Mouse (Mus musculus) limb, embryonic 11.5 days (tissue): ENCODE measurements at regions not wholly inside any gene's neighbourhood (a gene's known extent, or its start where the extent isn't known, plus 50 kb on each side); places are given as distances from the start of the nearest gene placed in this dataset.

ENCODE experiments used
- ATAC-seq: fragments of 200-750 bp; cut with Nextera tagmentation; 2 replicates; pipeline ENCODE4 v1.8.0; 2017; ENCODE audit warnings: low read depth; ENCODE audit not compliant: insufficient number of reproducible peaks, low FRiP score, low TSS enrichment
- DNase-seq: peaks from one replicate; pipeline ENCODE4 v3.0.0-alpha.2; 2015; ENCODE audit warnings: low spot score
- H3K27ac ChIP-seq: fragments of 300-500 bp; sonication (generic); replicated peaks from 2 replicates; pipeline ENCODE4 v1.5.1; 2014; ENCODE audit warnings: low read depth, mild to moderate bottlenecking, low read length
- H3K27me3 ChIP-seq: fragments of 300-500 bp; sonication (generic); 2 replicates; pipeline ENCODE4 v1.6.1; 2014; ENCODE audit warnings: mild to moderate bottlenecking, low read length, mixed read lengths; ENCODE audit not compliant: control insufficient read depth, insufficient read depth
- H3K36me3 ChIP-seq: fragments of 300-500 bp; sonication (generic); 2 replicates; pipeline ENCODE4 v1.6.1; 2014; ENCODE audit warnings: mild to moderate bottlenecking, low read length, moderate library complexity, mixed read lengths; ENCODE audit not compliant: control insufficient read depth, insufficient read depth
- H3K4me1 ChIP-seq: fragments of 300-500 bp; sonication (generic); 2 replicates; pipeline ENCODE4 v1.6.1; 2014; ENCODE audit warnings: low read length, mixed read lengths; ENCODE audit not compliant: control insufficient read depth, insufficient read depth
- H3K4me2 ChIP-seq: fragments of 300-500 bp; sonication (generic); 2 replicates; pipeline ENCODE4 v1.6.1; 2014; ENCODE audit warnings: low read depth, mild to moderate bottlenecking, moderate library complexity; ENCODE audit not compliant: severe bottlenecking
- H3K4me3 ChIP-seq: fragments of 300-500 bp; sonication (generic); 2 replicates; pipeline ENCODE4 v1.5.1; 2014; ENCODE audit warnings: low read depth, low read length
- H3K9ac ChIP-seq: fragments of 300-500 bp; sonication (generic); 2 replicates; pipeline ENCODE4 v1.6.1; 2014; ENCODE audit warnings: mild to moderate bottlenecking, low read length
- H3K9me3 ChIP-seq: fragments of 300-500 bp; sonication (generic); 2 replicates; pipeline ENCODE4 v1.6.1; 2016; ENCODE audit warnings: low read length; ENCODE audit not compliant: control insufficient read depth
- WGBS: fragments of 180-500 bp; shearing (Covaris S2); extraction: QIAGEN DNeasy Blood & Tissue Kit; methylation state at CpG from one replicate; pipeline ENCODE4 v1.1.7; 2014; 5-methylcytosine and 5-hydroxymethylcytosine counted together

DNA sequence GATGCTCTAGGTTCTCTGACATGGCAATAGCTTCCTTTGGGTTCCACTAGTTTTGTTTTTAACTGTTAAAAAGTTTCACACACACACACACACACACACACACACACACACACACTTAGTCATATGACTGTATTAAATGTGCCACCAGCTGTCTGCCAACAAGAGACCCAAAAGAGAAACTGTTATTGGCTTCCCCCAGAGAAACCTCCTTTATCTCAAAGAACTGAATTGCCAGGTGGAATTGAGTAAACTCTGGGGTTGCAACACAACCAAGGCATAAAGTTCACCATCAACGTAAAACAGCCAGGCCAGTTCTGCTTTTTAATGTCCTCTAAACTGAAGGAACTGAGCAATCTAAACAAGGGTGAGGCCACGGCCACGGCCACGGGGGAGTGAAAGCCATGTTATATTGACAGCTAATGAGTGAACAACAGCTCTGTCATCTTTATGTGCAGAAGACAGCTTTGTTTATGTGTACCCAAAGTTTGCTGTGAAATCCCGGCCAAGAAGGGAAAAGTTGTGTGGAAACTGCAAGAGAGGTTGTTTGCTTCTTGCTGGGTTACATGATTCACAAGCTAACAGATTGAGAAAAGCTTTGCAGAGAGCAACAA lies 69.3 kb downstream of the Btg1 start:
- Histone ChIP-seq H3K4me3 (no peak overlapping the region), H3K4me2 (no peak overlapping the region), H3K27ac (no peak overlapping the region), H3K9me3 (no peaks in the 10 kb centered on the region), H3K27me3 (no peaks in the 10 kb centered on the region), H3K36me3 (no peaks in the 10 kb centered on the region), H3K9ac (no peak overlapping the region), H3K4me1 (no peaks in the 10 kb centered on the region)
- 29% methylated on average over 5 of the region's 5 CpGs for WGBS
- ATAC-seq, result no peak
- DNase-seq, result no peak

DNA sequence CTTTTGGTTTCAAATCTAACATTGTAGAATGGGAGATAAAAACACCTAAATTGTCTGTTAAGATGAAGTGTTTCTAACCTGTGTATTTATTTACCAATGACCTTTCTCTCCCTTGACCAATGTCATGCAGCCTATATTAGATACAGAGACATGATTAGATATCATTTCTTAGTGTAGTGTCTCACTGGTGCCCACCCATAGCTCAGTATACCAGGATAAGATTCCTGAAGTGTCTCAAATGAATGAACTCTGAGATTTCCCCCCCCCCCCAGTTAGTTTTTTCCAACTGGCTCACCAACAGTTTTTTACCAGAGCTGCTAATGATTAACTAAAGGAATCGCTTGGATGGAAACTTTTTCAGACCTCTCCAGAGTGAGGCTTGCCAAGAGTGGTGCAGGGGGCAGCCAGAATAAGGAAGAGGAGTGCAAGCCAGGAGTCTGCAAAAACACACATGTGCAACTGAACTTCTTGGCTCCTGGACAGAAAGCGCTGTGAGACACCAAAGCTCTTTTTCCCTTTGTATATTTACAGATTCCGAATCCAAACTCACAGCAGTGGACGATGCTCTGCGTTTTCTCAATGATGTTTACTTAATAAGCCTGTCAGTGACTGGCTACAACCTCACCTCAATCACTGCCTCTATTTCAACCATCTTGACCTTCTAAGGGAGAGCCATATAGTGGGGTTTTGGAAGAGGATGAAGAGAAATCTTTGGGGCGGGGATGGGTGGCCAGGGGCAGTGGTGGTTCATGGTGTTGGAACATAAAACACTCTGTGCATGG lies 70.0 kb downstream of the Btg1 start:
- no peak overlapping the region for H3K9ac ChIP-seq
- H3K4me2 ChIP-seq, result no peak overlapping the region
- H3K27ac ChIP-seq, result no peak overlapping the region
- no peaks in the 10 kb centered on the region for H3K9me3 ChIP-seq
- 73% methylated on average over 6 of the region's 6 CpGs for WGBS
- H3K27me3 ChIP-seq, result no peaks in the 10 kb centered on the region
- DNase-seq (no peak), ATAC-seq (no peak)
- H3K4me1 ChIP-seq, result no peaks in the 10 kb centered on the region
- no peaks in the 10 kb centered on the region for H3K36me3 ChIP-seq
- no peak overlapping the region for H3K4me3 ChIP-seq

DNA sequence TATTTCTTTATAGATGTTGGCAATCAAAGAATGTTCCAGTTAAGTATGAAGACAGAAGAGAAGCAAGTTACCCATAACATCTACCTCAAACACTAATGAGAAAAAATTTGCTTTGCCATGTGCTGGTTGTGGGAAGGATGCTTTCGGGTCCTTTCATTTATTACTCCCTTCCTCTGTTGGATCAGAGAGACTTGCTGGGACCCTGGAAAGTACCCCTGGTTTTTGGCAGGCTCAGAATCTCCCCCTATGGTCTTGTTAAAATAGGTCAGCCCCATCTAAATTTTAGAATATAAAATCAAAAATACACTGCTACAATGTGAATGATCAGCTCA lies 70.6 kb downstream of the Btg1 start:
- no peak overlapping the region for H3K27ac ChIP-seq
- H3K36me3 ChIP-seq, result no peaks in the 10 kb centered on the region
- H3K9me3 ChIP-seq, result no peaks in the 10 kb centered on the region
- H3K4me3 ChIP-seq, result no peak overlapping the region
- ATAC-seq (no peak), DNase-seq (no peak)
- 86% methylated on average over 1 of the region's 1 CpGs for WGBS
- no peak overlapping the region for H3K9ac ChIP-seq
- H3K4me2 ChIP-seq, result no peak overlapping the region
- no peaks in the 10 kb centered on the region for H3K4me1 ChIP-seq
- no peaks in the 10 kb centered on the region for H3K27me3 ChIP-seq

DNA sequence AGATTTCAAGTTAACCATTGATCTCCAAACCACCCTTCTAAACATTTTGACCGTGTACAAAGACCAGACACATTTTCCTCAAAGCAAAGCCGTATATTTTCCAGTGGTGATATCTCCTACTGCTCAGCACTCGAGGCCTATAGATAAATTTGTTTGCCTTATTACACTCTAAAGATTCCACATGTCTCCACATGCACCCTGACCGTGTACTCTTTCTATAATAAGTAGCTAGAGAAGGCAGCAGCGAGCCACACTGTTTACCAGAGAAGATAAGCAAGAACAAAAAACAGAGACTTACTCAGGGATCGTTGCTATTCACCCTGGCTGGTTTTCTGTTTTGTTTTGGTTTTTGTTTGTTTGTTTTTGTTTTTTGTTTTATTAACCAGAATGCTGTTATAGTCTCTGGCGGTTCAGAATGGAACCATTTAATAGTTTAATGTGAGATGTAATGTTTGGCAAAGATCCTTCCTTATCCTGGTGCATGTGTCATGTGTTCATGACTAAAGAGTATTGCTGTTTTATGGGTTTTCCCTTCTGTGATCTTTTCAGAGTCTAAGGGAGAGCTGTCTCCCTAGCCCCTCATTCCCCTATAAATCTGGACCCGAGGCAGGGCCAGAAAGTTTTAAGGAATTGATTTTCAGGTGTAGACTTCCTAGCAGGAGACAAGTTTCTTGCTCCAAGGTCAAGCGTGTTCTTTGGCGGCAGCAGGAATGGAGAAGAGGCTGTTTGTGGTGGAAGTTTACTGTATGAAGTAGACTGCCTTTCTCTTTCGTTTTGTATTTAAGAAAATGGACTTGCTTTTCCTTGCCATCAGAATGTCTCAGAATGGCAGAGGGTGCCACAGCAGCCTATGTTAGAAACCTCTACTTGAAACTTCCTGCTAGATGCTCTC lies 73.4 kb downstream of the Btg1 start:
- DNase-seq (no peak), ATAC-seq (no peak)
- Histone ChIP-seq H3K4me3 (no peak overlapping the region), H3K27me3 (no peaks in the 10 kb centered on the region), H3K9ac (no peak overlapping the region), H3K36me3 (no peaks in the 10 kb centered on the region), H3K4me1 (no peaks in the 10 kb centered on the region), H3K4me2 (no peak overlapping the region), H3K27ac (no peak overlapping the region), H3K9me3 (no peaks in the 10 kb centered on the region)
- WGBS, result 57% methylated on average over 11 of the region's 11 CpGs

DNA sequence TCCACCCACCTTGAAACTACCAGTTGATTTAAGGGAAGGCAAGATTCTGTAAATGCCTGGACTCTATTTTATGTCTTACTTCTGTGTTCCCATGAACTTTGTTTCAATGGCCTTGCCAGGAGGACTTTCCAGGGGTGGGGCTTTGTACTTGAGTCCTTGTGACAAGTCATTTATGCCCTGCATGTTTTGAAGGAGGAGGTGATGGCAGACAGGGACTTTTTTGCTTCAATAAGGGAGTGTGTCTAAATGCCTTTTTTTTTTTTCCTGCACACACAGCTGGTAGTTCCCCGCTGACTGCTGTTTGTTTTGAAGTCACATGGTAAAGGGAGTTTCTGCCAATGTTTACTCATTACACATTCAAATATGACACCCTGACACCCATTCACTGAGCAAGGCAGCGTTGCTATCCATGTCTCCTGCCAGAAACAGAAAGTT lies 74.1 kb downstream of the Btg1 start:
- Histone ChIP-seq H3K4me3 (no peak overlapping the region), H3K9ac (no peak overlapping the region), H3K4me1 (no peaks in the 10 kb centered on the region), H3K27me3 (no peaks in the 10 kb centered on the region), H3K9me3 (no peaks in the 10 kb centered on the region), H3K4me2 (no peak overlapping the region), H3K27ac (no peak overlapping the region), H3K36me3 (no peaks in the 10 kb centered on the region)
- 65% methylated on average over 2 of the region's 2 CpGs for WGBS
- DNase-seq (no peak), ATAC-seq (no peak)

DNA sequence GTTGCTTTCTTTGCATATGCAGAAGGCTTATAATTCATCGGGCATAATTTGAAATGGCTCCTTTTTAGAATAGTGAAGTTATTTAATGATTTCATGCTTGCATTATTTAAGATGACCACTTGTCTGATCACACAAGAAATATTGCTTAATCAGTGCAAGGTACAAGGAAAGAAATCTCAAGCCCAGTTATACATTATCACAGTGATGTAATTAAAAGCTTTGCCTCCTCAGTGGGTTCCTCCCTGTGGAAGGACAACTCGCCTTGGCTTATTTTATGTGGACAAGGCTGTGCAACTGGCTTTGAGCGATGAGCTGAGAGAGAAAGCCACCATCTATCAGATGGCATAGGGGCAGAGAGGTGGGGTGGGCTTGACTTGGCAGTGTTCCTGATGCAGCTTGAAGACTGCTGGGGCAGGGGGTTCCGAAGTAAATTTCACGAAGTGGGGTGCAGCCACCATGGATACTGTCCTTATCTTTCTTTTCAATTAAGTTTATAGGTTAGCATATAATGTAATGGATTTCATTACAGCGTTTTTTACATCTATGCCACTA lies 74.6 kb downstream of the Btg1 start:
- Histone ChIP-seq H3K9me3 (no peaks in the 10 kb centered on the region), H3K4me2 (no peak overlapping the region), H3K4me3 (no peak overlapping the region), H3K27me3 (no peaks in the 10 kb centered on the region), H3K4me1 (no peaks in the 10 kb centered on the region), H3K36me3 (no peaks in the 10 kb centered on the region), H3K9ac (no peak overlapping the region), H3K27ac (no peak overlapping the region)
- WGBS, result 86% methylated on average over 6 of the region's 6 CpGs
- DNase-seq, result no peak
- ATAC-seq, result no peak

DNA sequence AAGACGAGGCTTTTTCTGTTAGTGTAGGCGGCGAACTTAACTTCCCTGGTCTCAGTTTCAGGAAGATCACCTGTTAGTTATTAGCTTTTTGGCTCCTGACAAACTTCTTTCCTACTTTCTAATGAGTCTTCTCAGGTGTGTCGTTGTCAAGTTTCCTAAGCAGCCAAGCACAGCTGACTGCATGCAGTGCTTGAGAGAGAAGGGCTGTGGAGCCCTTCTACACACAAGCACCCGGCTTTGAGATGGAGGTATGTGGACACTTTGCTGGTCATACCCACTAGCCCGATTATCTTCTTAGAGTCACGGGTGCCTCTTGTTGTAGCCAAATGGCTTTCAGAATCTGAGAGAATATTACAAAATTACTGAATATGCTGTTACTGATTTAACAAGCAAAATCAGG lies 76.0 kb downstream of the Btg1 start:
- no peaks in the 10 kb centered on the region for H3K36me3 ChIP-seq
- H3K9me3 ChIP-seq, result no peaks in the 10 kb centered on the region
- no peaks in the 10 kb centered on the region for H3K27me3 ChIP-seq
- H3K9ac ChIP-seq, result no peak overlapping the region
- ATAC-seq, result no peak
- no peak overlapping the region for H3K4me3 ChIP-seq
- H3K4me2 ChIP-seq, result no peak overlapping the region
- no peaks in the 10 kb centered on the region for H3K4me1 ChIP-seq
- DNase-seq, result no peak
- 78% methylated on average over 7 of the region's 7 CpGs for WGBS
- no peak overlapping the region for H3K27ac ChIP-seq

DNA sequence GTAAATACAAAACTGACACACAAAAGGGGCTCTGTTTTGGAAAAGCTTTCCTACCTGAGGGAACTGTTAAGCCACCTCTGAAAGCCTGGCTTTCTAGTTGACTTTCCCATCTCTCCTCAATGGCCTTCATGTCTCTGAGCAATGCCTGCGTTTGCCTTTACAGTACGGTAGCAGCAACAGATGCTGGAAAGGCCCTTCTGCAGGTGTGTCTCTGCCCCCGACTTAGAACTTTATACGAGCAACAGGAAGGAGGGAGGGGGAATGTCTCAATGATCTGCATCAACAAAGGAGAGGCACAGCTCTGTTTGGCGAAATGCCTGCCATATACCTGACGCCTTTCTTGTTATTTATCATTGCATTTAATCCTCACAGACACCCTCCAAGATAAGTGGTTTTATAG lies 77.0 kb downstream of the Btg1 start:
- H3K36me3 ChIP-seq, result no peaks in the 10 kb centered on the region
- no peak for ATAC-seq
- WGBS, result 52% methylated on average over 6 of the region's 6 CpGs
- no peak overlapping the region for H3K27ac ChIP-seq
- H3K4me3 ChIP-seq, result no peak overlapping the region
- DNase-seq, result no peak
- H3K4me1 ChIP-seq, result no peaks in the 10 kb centered on the region
- no peaks in the 10 kb centered on the region for H3K27me3 ChIP-seq
- no peak overlapping the region for H3K4me2 ChIP-seq
- H3K9ac ChIP-seq, result no peak overlapping the region
- no peaks in the 10 kb centered on the region for H3K9me3 ChIP-seq
